Mouse (Mus musculus) MEL (cell line): ENCODE data around the gene Xpo4.

ENCODE experiments used
- CHD1 ChIP-seq: IDR thresholded peaks from 2 replicates; pipeline ENCODE4 v1.6.1; 2012; ENCODE audit warnings: low read depth, mild to moderate bottlenecking, inconsistent platforms, low read length, improper control_type of control experiment
- CTCF ChIP-seq, 3 experiments: IDR thresholded peaks in 2 of 3; conservative IDR thresholded peaks in 1 of 3; 2 replicates each; pipeline ENCODE4 v1.5.1; 2011 to 2012; ENCODE audit warnings: low read length in 3 of 3, low read depth in 2 of 3, mild to moderate bottlenecking in 2 of 3, improper control_type of control experiment in 1 of 3, inconsistent platforms in 1 of 3, mixed read lengths in 1 of 3, moderate library complexity in 1 of 3; ENCODE audit not compliant: control insufficient read depth in 1 of 3, insufficient read depth in 1 of 3, poor library complexity in 1 of 3, severe bottlenecking in 1 of 3
- EP300 ChIP-seq, 2 experiments: IDR thresholded peaks; 2 replicates each; pipeline ENCODE4 v1.6.1; 2011; ENCODE audit warnings: improper control_type of control experiment in 2 of 2, low read length in 2 of 2, low read depth in 1 of 2, mild to moderate bottlenecking in 1 of 2
- ETS1 ChIP-seq: IDR thresholded peaks from 2 replicates; pipeline ENCODE4 v1.6.1; 2012; ENCODE audit warnings: low read depth, mild to moderate bottlenecking, inconsistent platforms, low read length, improper control_type of control experiment, moderate library complexity
- GATA1 ChIP-seq: IDR thresholded peaks from 2 replicates; pipeline ENCODE4 v1.6.1; 2011; ENCODE audit warnings: low read depth, low read length, improper control_type of control experiment
- JUND ChIP-seq: IDR thresholded peaks from 2 replicates; pipeline ENCODE4 v1.6.1; 2011; ENCODE audit warnings: low read depth, mild to moderate bottlenecking, improper control_type of control experiment, low read length
- MAFK ChIP-seq: IDR thresholded peaks from 2 replicates; pipeline ENCODE4 v1.6.1; 2011; ENCODE audit warnings: low read depth, mild to moderate bottlenecking, low read length, improper control_type of control experiment, borderline replicate concordance
- MYC ChIP-seq: IDR thresholded peaks from 2 replicates; pipeline ENCODE4 v1.6.1; 2011; ENCODE audit warnings: low read depth, mild to moderate bottlenecking, low read length, improper control_type of control experiment, moderate library complexity
- POLR2A ChIP-seq, 2 experiments: IDR thresholded peaks; 2 replicates each; pipeline ENCODE4 v1.6.1; 2011 to 2012; ENCODE audit warnings: low read length in 2 of 2, mild to moderate bottlenecking in 2 of 2, control low read depth in 1 of 2, improper control_type of control experiment in 1 of 2, low read depth in 1 of 2, moderate library complexity in 1 of 2; ENCODE audit not compliant: control insufficient read depth in 1 of 2, insufficient read depth in 1 of 2, poor library complexity in 1 of 2
- SMC3 ChIP-seq: IDR thresholded peaks from 2 replicates; pipeline ENCODE4 v1.6.1; 2011; ENCODE audit warnings: low read depth, low read length, improper control_type of control experiment
- USF1 ChIP-seq: IDR thresholded peaks from 2 replicates; pipeline ENCODE4 v1.6.1; 2014; ENCODE audit warnings: low read depth, mild to moderate bottlenecking, inconsistent platforms, low read length, improper control_type of control experiment, moderate library complexity
- ZC3H11A ChIP-seq: IDR thresholded peaks from 2 replicates; pipeline ENCODE4 v1.6.1; 2012; ENCODE audit warnings: low read depth, mild to moderate bottlenecking, inconsistent platforms, low read length, improper control_type of control experiment
- ZMIZ1 ChIP-seq: IDR thresholded peaks from 2 replicates; pipeline ENCODE4 v1.6.1; 2012; ENCODE audit warnings: low read depth, mild to moderate bottlenecking, inconsistent platforms, low read length, improper control_type of control experiment, moderate library complexity

DNA sequence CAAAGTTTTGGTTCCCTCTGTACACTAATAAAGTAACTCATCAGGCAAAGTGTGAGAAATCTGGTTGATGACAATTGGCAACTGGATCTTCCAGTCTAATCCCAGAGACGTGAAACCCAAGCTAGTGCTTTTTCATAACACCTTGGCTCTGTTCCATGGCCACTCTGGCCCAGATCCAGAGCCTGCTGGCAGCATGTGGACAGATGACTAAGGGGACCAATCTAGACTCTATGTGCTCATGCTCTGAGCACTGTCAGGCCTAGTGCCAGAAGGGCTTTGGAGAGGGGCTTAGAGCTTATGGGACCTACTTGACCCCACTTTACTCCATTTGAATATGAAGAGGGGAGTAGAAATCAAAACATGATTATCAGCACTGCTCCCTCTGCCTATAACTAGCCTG is 57.7 kb downstream of the Xpo4 start:
- TF ChIP-seq GATA1 (no peak), MAFK (no peak), ZC3H11A (no peak), CTCF (IDR thresholded peaks at IDR 0.05 in 2 of 3, conservative IDR thresholded peaks at IDR 0.05 in 1 of 3; ENCODE audit: control insufficient read depth in 1 of 3, insufficient read depth in 1 of 3, low read depth in 2 of 3, low read length in 3 of 3, poor library complexity in 1 of 3, severe bottlenecking in 1 of 3) (no peak), EP300 (IDR thresholded peaks at IDR 0.05; ENCODE audit: low read depth in 1 of 2, low read length in 2 of 2) (no peak), ZMIZ1 (no peak), POLR2A (IDR thresholded peaks at IDR 0.05; ENCODE audit: control insufficient read depth in 1 of 2, insufficient read depth in 1 of 2, low read depth in 1 of 2, low read length in 2 of 2, poor library complexity in 1 of 2) (no peak), SMC3 (no peak), CHD1 (no peak), JUND (no peak), MYC (no peak), USF1 (no peak), ETS1 (no peak)
